Mouse (Mus musculus) limb, embryonic 14.5 days (tissue): ENCODE measurements around the gene Mmp15. TPM values are rescaled to one million over a fixed set of nuclear protein-coding genes. Genes with fewer than 3 reads are reported as not detected.

ENCODE experiments used
- ATAC-seq: fragments of 200-750 bp; cut with Nextera tagmentation; 2 replicates; pipeline ENCODE4 v1.8.0; 2017; ENCODE audit warnings: low read depth, moderate number of reproducible peaks, moderate TSS enrichment; ENCODE audit not compliant: low FRiP score
- DNase-seq: peaks from one replicate; pipeline ENCODE4 v3.0.0-alpha.2; 2015; ENCODE audit warnings: low spot score
- H3K27ac ChIP-seq: fragments of 300-500 bp; sonication (generic); replicated peaks from 2 replicates; pipeline ENCODE4 v1.5.1; 2014; ENCODE audit warnings: low read depth, mild to moderate bottlenecking, low read length, moderate library complexity, mixed read lengths
- H3K27me3 ChIP-seq: fragments of 300-500 bp; sonication (generic); 2 replicates; pipeline ENCODE4 v1.6.1; 2014; ENCODE audit warnings: low read length, mixed read lengths; ENCODE audit not compliant: control insufficient read depth, insufficient read depth
- H3K36me3 ChIP-seq: fragments of 300-500 bp; sonication (generic); 2 replicates; pipeline ENCODE4 v1.6.1; 2014; ENCODE audit warnings: mild to moderate bottlenecking, low read length, moderate library complexity, mixed read lengths; ENCODE audit not compliant: control insufficient read depth, insufficient read depth
- H3K4me1 ChIP-seq: fragments of 300-500 bp; sonication (generic); 2 replicates; pipeline ENCODE4 v1.6.1; 2014; ENCODE audit warnings: antibody characterized with exemption, low read length, mixed read lengths; ENCODE audit not compliant: control insufficient read depth, insufficient read depth
- H3K4me2 ChIP-seq: fragments of 300-500 bp; sonication (generic); replicated peaks from 2 replicates; pipeline ENCODE4 v1.6.1; 2014; ENCODE audit warnings: low read depth, mild to moderate bottlenecking, low read length, moderate library complexity; ENCODE audit not compliant: severe bottlenecking
- H3K4me3 ChIP-seq: fragments of 300-500 bp; sonication (generic); replicated peaks from 2 replicates; pipeline ENCODE4 v1.5.1; 2014; ENCODE audit warnings: low read length
- H3K9ac ChIP-seq: fragments of 300-500 bp; sonication (generic); 2 replicates; pipeline ENCODE4 v1.6.1; 2014; ENCODE audit warnings: mild to moderate bottlenecking, low read depth, low read length, moderate library complexity; ENCODE audit not compliant: severe bottlenecking
- H3K9me3 ChIP-seq: fragments of 300-500 bp; sonication (generic); 2 replicates; pipeline ENCODE4 v1.6.1; 2016; ENCODE audit warnings: low read length; ENCODE audit not compliant: control insufficient read depth
- POLR2A ChIP-seq: fragments of 200-500 bp; IDR thresholded peaks from 2 replicates; pipeline ENCODE4 v1.8.0; 2012; ENCODE audit warnings: inconsistent platforms, mild to moderate bottlenecking, moderate library complexity, borderline replicate concordance; ENCODE audit not compliant: insufficient read depth, insufficient read length; ENCODE audit errors: extremely low read depth
- WGBS: fragments of 180-500 bp; shearing (Covaris S2); extraction: QIAGEN DNeasy Blood & Tissue Kit; methylation state at CpG from one replicate; pipeline ENCODE4 v1.1.7; 2014; 5-methylcytosine and 5-hydroxymethylcytosine counted together
- polyA plus RNA-seq, 2 experiments: library from polyadenylated mRNA; depleted of rRNA in 1 of 2; stranded (reverse) in 1 of 2; unstranded in 1 of 2; fragments of >200 nt; fragmentation: Nextera tagmentation in 1 of 2; extraction: Ambion mirVana in 1 of 2; gene quantifications; 2 replicates each; pipeline versions ENCODE4 v1.2.1 to v1.2.3; 2012 to 2014

The Mmp15 gene
- polyA plus RNA-seq, 2 experiments = 10.5 to 12.6 TPM

- no peaks in the 10 kb centered on the region; the same call in 1 of the 2 replicates for H3K4me1 ChIP-seq
- H3K27me3 ChIP-seq = no peaks in the 10 kb centered on the region
- WGBS = 33% methylated on average over 6 of the region's 7 CpGs
- H3K4me3 ChIP-seq = no peak overlapping the region
- H3K9me3 ChIP-seq = no peaks in the 10 kb centered on the region
- no peak for ATAC-seq
- H3K36me3 ChIP-seq = no peaks in the 10 kb centered on the region
- H3K27ac ChIP-seq = no peak overlapping the region
- no peak for TF ChIP-seq POLR2A
- no peak for DNase-seq
- H3K4me2 ChIP-seq = no peak overlapping the region
- H3K9ac ChIP-seq = 0 out of 2 replicates have a peak overlapping the region, but pooled peaks have one; percentile 1
Measured at GRCm38 (mm10) chr8:95360181-95361015, 8.3 kb downstream of the Mmp15 start.

- no peak overlapping the region for H3K4me2 ChIP-seq
- 0 out of 2 replicates have a peak overlapping the region, but pooled peaks have one; percentile 1 for H3K9ac ChIP-seq
Measured at GRCm38 (mm10) chr8:95361016-95361341, 8.9 kb downstream of the Mmp15 start.

GRCm38 (mm10) chr8:95362272-95362671 lies 10.2 kb downstream of the Mmp15 start:
- Histone ChIP-seq H3K9me3 (no peaks in the 10 kb centered on the region), H3K27me3 (no peaks in the 10 kb centered on the region), H3K27ac (no peak overlapping the region), H3K4me2 (no peak overlapping the region), H3K36me3 (no peaks in the 10 kb centered on the region), H3K4me1 (no peaks in the 10 kb centered on the region; the same call in 1 of the 2 replicates), H3K9ac (no peak overlapping the region), H3K4me3 (no peak overlapping the region)
- WGBS = 56% methylated on average over 6 of the region's 6 CpGs
- no peak for TF ChIP-seq POLR2A
- no peak for ATAC-seq
- DNase-seq = no peak

More at GRCm38 (mm10) chr8:95361016-95361341, 8.9 kb downstream of the Mmp15 start:
- ATAC-seq (no peak), DNase-seq (no peak)
- H3K27me3 ChIP-seq = no peaks in the 10 kb centered on the region
- no peaks in the 10 kb centered on the region for H3K36me3 ChIP-seq
- no peak overlapping the region for H3K4me3 ChIP-seq
- H3K9me3 ChIP-seq = no peaks in the 10 kb centered on the region
- no peak for TF ChIP-seq POLR2A
- no peaks in the 10 kb centered on the region; the same call in 1 of the 2 replicates for H3K4me1 ChIP-seq
- 63% methylated on average over 3 of the region's 3 CpGs for WGBS
- H3K27ac ChIP-seq = no peak overlapping the region

GRCm38 (mm10) chr8:95363849-95364248 lies 11.8 kb downstream of the Mmp15 start:
- H3K27me3 ChIP-seq = no peaks in the 10 kb centered on the region
- no peak for TF ChIP-seq POLR2A
- no peak overlapping the region for H3K4me3 ChIP-seq
- DNase-seq = no peak
- no peaks in the 10 kb centered on the region; the same call in 1 of the 2 replicates for H3K4me1 ChIP-seq
- no peaks in the 10 kb centered on the region for H3K36me3 ChIP-seq
- no peak overlapping the region for H3K9ac ChIP-seq
- no peak overlapping the region for H3K27ac ChIP-seq
- no peaks in the 10 kb centered on the region for H3K9me3 ChIP-seq
- no peak overlapping the region for H3K4me2 ChIP-seq
- WGBS = 94% methylated on average over 2 of the region's 2 CpGs
- ATAC-seq = no peak

GRCm38 (mm10) chr8:95369581-95370326 lies 17.7 kb downstream of the Mmp15 start:
- Histone ChIP-seq H3K27ac (no peak overlapping the region; the same call in 1 of the 2 replicates), H3K4me1 (peaks cover 7% of the 10 kb centered on the region), H3K27me3 (no peaks in the 10 kb centered on the region), H3K4me2 (peak overlapping the region; percentile 54), H3K4me3 (peak overlapping the region; percentile 34), H3K36me3 (peaks cover 14% of the 10 kb centered on the region; the same call in 1 of the 2 replicates), H3K9me3 (no peaks in the 10 kb centered on the region), H3K9ac (peak overlapping the region; percentile 55)
- TF ChIP-seq POLR2A = no peak
- WGBS = 36% methylated on average over 18 of the region's 20 CpGs
- DNase-seq (peak; percentile 73), ATAC-seq (peak; percentile 86)
